Mouse (Mus musculus): ENCODE data around the gene Nek10.

DNA sequence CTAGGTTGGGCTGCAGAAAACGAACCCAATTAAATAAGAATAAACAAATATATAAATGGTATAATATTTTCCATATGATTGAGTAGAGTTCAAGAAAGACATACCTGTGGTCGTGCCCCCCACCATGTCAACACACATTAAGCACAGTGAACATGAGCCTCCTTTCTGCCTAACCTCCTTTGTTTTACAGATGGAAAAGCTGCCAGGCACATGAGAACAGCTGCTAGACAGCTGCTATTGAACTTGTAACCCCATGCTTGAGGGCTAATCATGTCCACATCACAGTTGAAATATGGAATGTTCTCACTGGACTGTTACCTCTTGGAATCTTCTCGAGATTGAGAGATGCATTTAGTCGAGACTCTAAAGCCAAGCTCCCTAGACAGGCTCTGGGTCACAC is 245.0 kb downstream of the Nek10 start:
- no peak for TF ChIP-seq GATA1 (IDR thresholded peaks at IDR 0.05; ENCODE audit: borderline replicate concordance, low read length)
- TF ChIP-seq CTCF (IDR thresholded peaks at IDR 0.05; ENCODE audit: low read depth, low read length) = no peak
- TF ChIP-seq TAL1 (conservative IDR thresholded peaks at IDR 0.05; ENCODE audit: low read depth, low read length) = no peak
- TF ChIP-seq POLR2AphosphoS5 (IDR thresholded peaks at IDR 0.05; ENCODE audit: insufficient replicate concordance, low read depth, low read length) = no peak
